Mouse (Mus musculus): Measurements from ENCODE around the gene Pqlc2. TPM values are rescaled to one million over a fixed set of nuclear protein-coding genes. Genes with fewer than 3 reads are reported as not detected.

Pqlc2 gene
- polyA plus RNA-seq, 1 experiment from 2014 or later = 16.1 TPM

DNA sequence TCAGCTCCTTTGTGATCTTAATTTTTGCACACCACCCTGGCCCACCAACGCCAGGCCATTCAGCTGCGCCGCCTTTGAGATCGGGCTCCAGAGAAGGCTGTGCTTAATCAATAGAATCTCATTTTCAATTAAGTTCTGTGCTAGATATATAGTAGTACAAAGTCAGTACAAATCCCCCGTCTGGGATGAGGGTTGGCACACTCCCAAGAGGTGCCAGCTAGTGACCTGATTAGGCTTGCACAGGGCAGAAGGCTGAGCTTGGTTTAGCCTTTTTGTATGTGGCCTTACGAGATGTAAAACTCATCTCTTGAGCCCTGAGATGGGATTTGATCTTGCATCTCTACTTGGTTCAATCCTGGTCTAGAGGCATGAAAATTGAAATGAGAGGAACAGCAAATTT, 47.5 kb downstream of the Pqlc2 start:
- Histone ChIP-seq H3K9me3 (no peaks in the 10 kb centered on the region), H3K36me3 (peaks cover 77% of the 10 kb centered on the region), H3K27ac (peak overlapping the region; percentile 42; the same call in 1 of the 2 replicates), H3K4me2 (no peak overlapping the region), H3K4me1 (replicated peaks) (peaks cover 71% of the 10 kb centered on the region), H3K9ac (replicated peaks) (no peak overlapping the region), H3K4me3 (replicated peaks) (no peak overlapping the region), H3K27me3 (no peaks in the 10 kb centered on the region)
- 93% methylated on average over 6 of the region's 6 CpGs for WGBS
- ATAC-seq (ENCODE audit: insufficient number of reproducible peaks, insufficient read depth, low FRiP score, low TSS enrichment, low read depth) = no peak

DNA sequence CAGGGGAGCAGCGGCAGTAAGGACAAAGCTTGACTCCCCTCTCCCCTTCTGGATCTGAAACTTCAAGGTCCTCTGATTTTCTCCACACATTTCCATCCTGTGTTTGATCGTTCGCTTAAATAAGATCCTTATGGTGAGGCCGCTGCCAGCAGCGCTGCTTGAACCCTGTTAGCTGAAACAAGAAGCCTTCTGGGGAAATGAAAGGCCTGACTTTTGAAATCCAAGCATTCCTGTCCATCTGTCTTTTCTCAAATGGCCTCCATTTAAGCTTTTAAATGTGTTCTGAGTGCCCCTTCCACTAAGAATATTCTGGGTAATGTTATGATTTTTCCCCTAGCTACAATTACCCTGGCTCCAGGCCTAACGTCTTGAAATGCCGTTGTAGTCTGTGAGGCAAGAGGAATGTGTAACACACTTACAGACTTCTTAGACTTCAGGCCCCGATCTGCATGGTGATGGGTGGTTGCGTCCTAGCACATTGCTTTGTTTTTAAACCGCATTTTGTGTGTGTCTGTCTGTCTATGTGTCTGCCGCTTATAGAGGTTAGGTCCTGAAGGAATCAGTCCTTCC, 51.1 kb downstream of the Pqlc2 start:
- H3K36me3 ChIP-seq = peaks cover 76% of the 10 kb centered on the region
- H3K4me1 ChIP-seq (replicated peaks) = peaks cover 72% of the 10 kb centered on the region
- no peak overlapping the region for H3K4me3 ChIP-seq (replicated peaks)
- H3K27ac ChIP-seq = peak overlapping the region; percentile 98
- H3K4me2 ChIP-seq = peak overlapping the region; percentile 9; the same call in 1 of the 2 replicates
- H3K9me3 ChIP-seq = no peaks in the 10 kb centered on the region
- peak; percentile 49; the same call in 1 of the 2 replicates for ATAC-seq (ENCODE audit: insufficient number of reproducible peaks, insufficient read depth, low FRiP score, low TSS enrichment, low read depth)
- 31% methylated on average over 11 of the region's 11 CpGs for WGBS
- 0 out of 2 replicates have a peak overlapping the region, but pooled peaks have one; percentile 4 for H3K9ac ChIP-seq (replicated peaks)
- no peaks in the 10 kb centered on the region for H3K27me3 ChIP-seq

GRCm38 (mm10) chr4:139258621-139259301, 51.7 kb downstream of the Pqlc2 start:
- Histone ChIP-seq H3K9me3 (no peaks in the 10 kb centered on the region), H3K27me3 (no peaks in the 10 kb centered on the region), H3K4me3 (replicated peaks) (no peak overlapping the region), H3K9ac (replicated peaks) (no peak overlapping the region), H3K4me2 (peak overlapping the region; percentile 9; the same call in 1 of the 2 replicates), H3K36me3 (peaks cover 70% of the 10 kb centered on the region), H3K4me1 (replicated peaks) (peaks cover 72% of the 10 kb centered on the region), H3K27ac (peak overlapping the region; percentile 98)
- ATAC-seq (ENCODE audit: insufficient number of reproducible peaks, insufficient read depth, low FRiP score, low TSS enrichment, low read depth) = 0 out of 2 replicates have a peak, but pooled peaks have one; percentile 27
- 54% methylated on average over 6 of the region's 6 CpGs for WGBS

GRCm38 (mm10) chr4:139256708-139257107, 53.8 kb downstream of the Pqlc2 start:
- Histone ChIP-seq H3K4me2 (no peak overlapping the region), H3K27me3 (no peaks in the 10 kb centered on the region), H3K4me3 (replicated peaks) (no peak overlapping the region), H3K9ac (replicated peaks) (no peak overlapping the region), H3K4me1 (replicated peaks) (peaks cover 84% of the 10 kb centered on the region), H3K9me3 (no peaks in the 10 kb centered on the region), H3K36me3 (peaks cover 49% of the 10 kb centered on the region), H3K27ac (peak overlapping the region; percentile 98)
- no peak for ATAC-seq (ENCODE audit: insufficient number of reproducible peaks, insufficient read depth, low FRiP score, low TSS enrichment, low read depth)
- 40% methylated on average over 8 of the region's 8 CpGs for WGBS

DNA sequence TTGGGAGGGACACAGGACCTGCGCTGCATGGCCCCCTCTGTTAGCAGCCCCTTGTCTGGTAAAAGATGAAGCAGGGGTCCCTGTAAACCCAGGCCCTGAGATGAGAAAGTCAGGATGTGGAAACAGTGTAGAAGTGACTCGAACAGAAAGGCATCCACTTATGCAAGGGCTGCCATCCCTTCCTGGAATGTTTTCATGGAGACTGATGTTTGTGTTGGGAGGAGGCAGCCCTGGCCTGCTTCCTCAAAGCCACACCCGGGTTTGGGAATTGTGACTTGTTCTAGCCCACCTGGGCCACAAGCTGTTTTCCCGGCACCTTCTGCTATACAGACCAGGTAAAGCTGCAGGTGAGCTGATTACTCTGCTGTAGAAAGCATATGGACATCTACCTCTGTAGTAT, 54.4 kb downstream of the Pqlc2 start:
- Histone ChIP-seq H3K27ac (peak overlapping the region; percentile 98), H3K4me3 (replicated peaks) (no peak overlapping the region), H3K27me3 (no peaks in the 10 kb centered on the region), H3K9me3 (no peaks in the 10 kb centered on the region), H3K4me1 (replicated peaks) (peaks cover 84% of the 10 kb centered on the region), H3K4me2 (no peak overlapping the region), H3K9ac (replicated peaks) (no peak overlapping the region), H3K36me3 (peaks cover 45% of the 10 kb centered on the region)
- 89% methylated on average over 4 of the region's 4 CpGs for WGBS
- no peak for ATAC-seq (ENCODE audit: insufficient number of reproducible peaks, insufficient read depth, low FRiP score, low TSS enrichment, low read depth)

DNA sequence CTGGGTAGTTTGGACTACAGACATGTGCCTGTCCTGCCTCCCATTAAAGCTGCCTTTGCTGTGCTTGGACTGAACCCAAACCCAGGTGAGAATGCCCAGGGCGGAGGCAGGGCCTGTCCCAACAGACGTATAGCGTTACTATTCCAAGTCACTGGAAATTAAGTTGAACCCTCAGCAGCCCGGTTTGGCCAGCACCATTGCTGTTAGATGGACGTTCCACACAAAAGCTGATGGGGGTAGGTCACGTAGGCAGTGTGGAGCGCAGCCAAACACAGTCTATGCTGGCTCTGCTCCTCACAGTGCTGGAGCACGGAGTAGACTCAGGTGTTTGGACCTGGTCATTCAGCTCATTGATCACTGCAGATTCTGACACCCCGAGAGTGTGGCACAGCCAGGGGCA, 57.3 kb downstream of the Pqlc2 start:
- H3K9me3 ChIP-seq = no peaks in the 10 kb centered on the region
- no peak overlapping the region for H3K4me3 ChIP-seq (replicated peaks)
- no peak overlapping the region for H3K4me2 ChIP-seq
- H3K36me3 ChIP-seq = peaks cover 22% of the 10 kb centered on the region
- H3K9ac ChIP-seq (replicated peaks) = no peak overlapping the region
- H3K4me1 ChIP-seq (replicated peaks) = peaks cover 85% of the 10 kb centered on the region
- no peaks in the 10 kb centered on the region for H3K27me3 ChIP-seq
- WGBS = 77% methylated on average over 9 of the region's 9 CpGs
- H3K27ac ChIP-seq = peak overlapping the region; percentile 81; the same call in 1 of the 2 replicates
- ATAC-seq (ENCODE audit: insufficient number of reproducible peaks, insufficient read depth, low FRiP score, low TSS enrichment, low read depth) = no peak

DNA sequence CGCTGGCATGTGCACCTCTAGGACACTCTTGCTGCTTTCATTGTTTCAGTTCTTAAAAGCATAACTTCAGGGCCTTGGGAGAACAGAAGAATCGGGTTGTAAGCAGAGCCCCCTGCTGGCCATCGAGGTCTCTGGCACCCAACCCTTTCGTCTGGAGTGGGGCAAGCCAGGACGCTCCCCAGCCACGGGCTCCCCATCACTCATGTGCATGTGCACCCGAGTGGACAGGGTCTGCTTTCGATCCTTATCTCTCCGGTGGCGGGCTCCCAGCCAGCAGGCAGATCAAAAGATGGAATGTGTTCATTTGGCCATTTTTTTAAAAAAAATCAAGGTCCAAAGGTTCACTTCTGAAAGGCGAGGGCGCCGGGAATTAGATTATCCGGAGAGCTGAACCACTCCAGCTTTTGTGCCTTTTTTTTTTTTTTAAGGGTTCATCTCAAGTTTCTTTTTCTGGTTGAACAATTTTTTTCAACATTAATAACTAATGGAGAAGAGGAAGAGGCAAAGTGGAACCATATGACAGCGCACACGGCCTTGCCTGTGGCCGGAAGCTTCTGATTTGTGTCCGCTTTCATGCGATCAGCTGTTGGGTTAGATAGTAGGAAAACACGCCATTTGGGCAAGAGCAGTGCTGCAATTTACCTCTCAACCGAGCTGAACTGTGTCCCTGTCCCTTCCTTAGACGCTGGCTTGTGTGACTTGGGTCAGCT, 58.3 kb downstream of the Pqlc2 start:
- peak; percentile 58; the same call in 1 of the 2 replicates for ATAC-seq (ENCODE audit: insufficient number of reproducible peaks, insufficient read depth, low FRiP score, low TSS enrichment, low read depth)
- H3K4me3 ChIP-seq (replicated peaks) = no peak overlapping the region
- H3K9ac ChIP-seq (replicated peaks) = peak overlapping the region; percentile 47; the same call in 1 of the 2 replicates
- H3K36me3 ChIP-seq = peaks cover 12% of the 10 kb centered on the region
- peak overlapping the region; percentile 31 for H3K4me2 ChIP-seq
- peak overlapping the region; percentile 92 for H3K27ac ChIP-seq
- H3K9me3 ChIP-seq = no peaks in the 10 kb centered on the region
- 31% methylated on average over 22 of the region's 22 CpGs for WGBS
- no peaks in the 10 kb centered on the region for H3K27me3 ChIP-seq
- peaks cover 85% of the 10 kb centered on the region for H3K4me1 ChIP-seq (replicated peaks)

GRCm38 (mm10) chr4:139250886-139251285, 59.6 kb downstream of the Pqlc2 start:
- WGBS = 64% methylated on average over 8 of the region's 8 CpGs
- H3K9ac ChIP-seq (replicated peaks) = no peak overlapping the region; the same call in 1 of the 2 replicates
- H3K9me3 ChIP-seq = no peaks in the 10 kb centered on the region
- peak overlapping the region; percentile 31; the same call in 1 of the 2 replicates for H3K4me2 ChIP-seq
- H3K27ac ChIP-seq = peak overlapping the region; percentile 92
- H3K36me3 ChIP-seq = peaks cover 8% of the 10 kb centered on the region; the same call in 1 of the 2 replicates
- ATAC-seq (ENCODE audit: insufficient number of reproducible peaks, insufficient read depth, low FRiP score, low TSS enrichment, low read depth) = no peak
- H3K27me3 ChIP-seq = no peaks in the 10 kb centered on the region
- no peak overlapping the region for H3K4me3 ChIP-seq (replicated peaks)
- peaks cover 85% of the 10 kb centered on the region for H3K4me1 ChIP-seq (replicated peaks)

DNA sequence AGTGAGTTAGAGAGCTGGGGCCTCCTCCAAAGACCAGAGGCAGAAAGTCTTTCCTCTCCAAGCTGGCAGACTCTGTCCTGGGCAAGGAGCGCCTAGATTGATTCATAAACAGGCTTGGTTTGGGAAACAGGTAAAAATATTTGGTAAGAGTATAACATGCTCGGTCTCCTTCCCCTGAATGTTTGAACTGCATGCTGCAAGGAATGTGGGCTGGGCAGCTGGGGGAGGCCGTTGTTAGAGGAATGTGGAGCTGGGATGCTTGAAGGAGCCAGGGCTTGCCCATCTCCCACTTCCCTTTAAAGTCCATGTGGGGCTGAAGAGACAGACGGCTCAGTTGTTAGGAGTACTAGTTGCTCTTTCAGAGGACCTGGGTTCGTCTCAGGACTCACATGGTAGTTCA, 60.5 kb downstream of the Pqlc2 start:
- H3K27ac ChIP-seq = peak overlapping the region; percentile 92
- ATAC-seq (ENCODE audit: insufficient number of reproducible peaks, insufficient read depth, low FRiP score, low TSS enrichment, low read depth) = no peak
- H3K4me1 ChIP-seq (replicated peaks) = peaks cover 86% of the 10 kb centered on the region
- no peak overlapping the region for H3K4me3 ChIP-seq (replicated peaks)
- H3K9me3 ChIP-seq = no peaks in the 10 kb centered on the region
- H3K36me3 ChIP-seq = no peaks in the 10 kb centered on the region; the same call in 1 of the 2 replicates
- H3K4me2 ChIP-seq = no peak overlapping the region
- no peak overlapping the region for H3K9ac ChIP-seq (replicated peaks)
- no peaks in the 10 kb centered on the region for H3K27me3 ChIP-seq
- 33% methylated on average over 5 of the region's 5 CpGs for WGBS

GRCm38 (mm10) chr4:139248736-139249135, 61.8 kb downstream of the Pqlc2 start:
- Histone ChIP-seq H3K4me2 (no peak overlapping the region), H3K9me3 (no peaks in the 10 kb centered on the region), H3K4me3 (replicated peaks) (no peak overlapping the region), H3K36me3 (no peaks in the 10 kb centered on the region; the same call in 1 of the 2 replicates), H3K4me1 (replicated peaks) (peaks cover 99% of the 10 kb centered on the region), H3K27me3 (no peaks in the 10 kb centered on the region), H3K27ac (peak overlapping the region; percentile 92), H3K9ac (replicated peaks) (no peak overlapping the region)
- WGBS = 73% methylated on average over 5 of the region's 5 CpGs
- no peak for ATAC-seq (ENCODE audit: insufficient number of reproducible peaks, insufficient read depth, low FRiP score, low TSS enrichment, low read depth)

DNA sequence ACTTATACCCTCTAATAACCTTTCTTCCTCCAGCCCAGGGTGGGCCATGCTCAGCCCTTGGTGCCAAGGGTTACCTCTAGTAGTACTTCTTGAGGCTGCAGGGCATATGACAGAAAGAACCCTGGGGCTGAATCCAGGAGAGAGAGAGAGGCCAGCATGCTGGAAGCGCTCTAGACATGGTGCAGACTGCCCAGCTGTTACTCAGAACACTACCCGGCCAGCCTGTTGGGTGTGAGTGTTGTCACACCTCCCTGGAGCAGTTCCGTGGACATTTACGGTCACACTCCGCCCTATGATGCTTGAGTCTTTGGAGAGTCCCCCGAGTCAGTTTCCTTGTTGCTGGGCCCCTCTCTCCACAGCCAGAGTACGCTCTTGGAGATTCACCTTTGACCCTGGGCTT, 62.5 kb downstream of the Pqlc2 start:
- H3K9me3 ChIP-seq = no peaks in the 10 kb centered on the region
- peak overlapping the region; percentile 92 for H3K27ac ChIP-seq
- H3K4me1 ChIP-seq (replicated peaks) = peaks cover 99% of the 10 kb centered on the region
- 55% methylated on average over 7 of the region's 7 CpGs for whole genome bisulfite sequencing
- H3K4me2 ChIP-seq = no peak overlapping the region
- H3K4me3 ChIP-seq (replicated peaks) = no peak overlapping the region
- no peak overlapping the region for H3K9ac ChIP-seq (replicated peaks)
- H3K36me3 ChIP-seq = peaks cover 3% of the 10 kb centered on the region; the same call in 1 of the 2 replicates
- H3K27me3 ChIP-seq = no peaks in the 10 kb centered on the region
- no peak for ATAC-seq (ENCODE audit: insufficient number of reproducible peaks, insufficient read depth, low FRiP score, low TSS enrichment, low read depth)
